Mouse (Mus musculus): ENCODE measurements around the gene Sdccag8.

GRCm38 (mm10) chr1:176825084-176825483, 10.6 kb downstream of the Sdccag8 start:
- TF ChIP-seq POLR2A (IDR thresholded peaks at IDR 0.05; ENCODE audit: borderline replicate concordance, extremely low read depth, low read depth, low read length) (no peak), CTCF (IDR thresholded peaks at IDR 0.05; ENCODE audit: insufficient read depth, low read length) (no peak)
